Mouse (Mus musculus) intestine, postnatal 0 days (tissue): Measurements from ENCODE around the gene Vangl1. TPM values are rescaled to one million over a fixed set of nuclear protein-coding genes. Genes with fewer than 3 reads are reported as not detected.
A peak's percentile ranks its signal among the peaks of the same experiment; 100 is the strongest.

Experiments
- ATAC-seq: fragments of 200-750 bp; cut with Nextera tagmentation; 2 replicates; pipeline ENCODE4 v1.8.0; 2017; ENCODE audit warnings: mild to moderate bottlenecking, moderate TSS enrichment, moderate library complexity
- H3K27ac ChIP-seq: fragments of 300-500 bp; sonication (generic); 2 replicates; pipeline ENCODE4 v1.5.1; 2014; ENCODE audit warnings: mild to moderate bottlenecking, low read depth, low read length, moderate library complexity
- H3K27me3 ChIP-seq: fragments of 300-500 bp; sonication (generic); replicated peaks from 2 replicates; pipeline ENCODE4 v1.6.1; 2014; ENCODE audit warnings: low read length, mixed read lengths; ENCODE audit not compliant: control insufficient read depth, insufficient read depth
- H3K36me3 ChIP-seq: fragments of 300-500 bp; sonication (generic); 2 replicates; pipeline ENCODE4 v1.6.1; 2014; ENCODE audit warnings: mild to moderate bottlenecking, moderate library complexity; ENCODE audit not compliant: control insufficient read depth, insufficient read depth
- H3K4me1 ChIP-seq: fragments of 300-500 bp; sonication (generic); replicated peaks from 2 replicates; pipeline ENCODE4 v1.6.1; 2014; ENCODE audit warnings: antibody characterized with exemption, low read length, mixed read lengths; ENCODE audit not compliant: control insufficient read depth, insufficient read depth
- H3K4me2 ChIP-seq: fragments of 300-500 bp; sonication (generic); replicated peaks from 2 replicates; pipeline ENCODE4 v1.6.1; 2014; ENCODE audit warnings: low read depth, mild to moderate bottlenecking, moderate library complexity
- H3K4me3 ChIP-seq: fragments of 300-500 bp; sonication (generic); 2 replicates; pipeline ENCODE4 v1.5.1; 2014; ENCODE audit warnings: low read depth, low read length
- H3K9ac ChIP-seq: fragments of 300-500 bp; sonication (generic); 2 replicates; pipeline ENCODE4 v1.6.1; 2014; ENCODE audit warnings: mild to moderate bottlenecking, low read depth, low read length
- H3K9me3 ChIP-seq: fragments of 300-500 bp; sonication (generic); 2 replicates; pipeline ENCODE4 v1.6.1; 2016; ENCODE audit warnings: mixed run types; ENCODE audit not compliant: control insufficient read depth
- CTCF ChIP-seq: sonication (generic); IDR thresholded peaks from 2 replicates; pipeline ENCODE4 v1.5.1; 2016; ENCODE audit warnings: low read depth, mild to moderate bottlenecking, control low read depth, antibody characterized with exemption, moderate library complexity
- WGBS: fragments of 180-500 bp; shearing (Covaris S2); extraction: QIAGEN DNeasy Blood & Tissue Kit; methylation state at CpG from one replicate; pipeline ENCODE4 v1.1.7; 2014; 5-methylcytosine and 5-hydroxymethylcytosine counted together
- polyA plus RNA-seq: library from polyadenylated mRNA; unstranded; fragments of >200 nt; fragmentation: Nextera tagmentation; extraction: Ambion mirVana; gene quantifications from 2 replicates; pipeline ENCODE4 v1.2.1, GENCODE M21; 2015

The Vangl1 gene
- polyA plus RNA-seq, 1 experiment from 2014 or later: 7.2 TPM

- 81% methylated on average over 6 of the region's 6 CpGs for WGBS
Measured at GRCm38 (mm10) chr3:102123654-102124053, 80.8 kb downstream of the Vangl1 start.

GRCm38 (mm10) chr3:102122046-102122445, 82.4 kb downstream of the Vangl1 start:
- peak; percentile 63 for TF ChIP-seq CTCF
- Histone ChIP-seq H3K36me3 (no peaks in the 10 kb centered on the region), H3K9ac (no peak overlapping the region), H3K4me3 (no peak overlapping the region), H3K27me3 (no peaks in the 10 kb centered on the region), H3K4me2 (no peak overlapping the region), H3K9me3 (no peaks in the 10 kb centered on the region), H3K4me1 (no peaks in the 10 kb centered on the region), H3K27ac (no peak overlapping the region)
- ATAC-seq: no peak
- 83% methylated on average over 7 of the region's 7 CpGs for WGBS

More at GRCm38 (mm10) chr3:102123654-102124053, 80.8 kb downstream of the Vangl1 start:
- no peak for ATAC-seq
- no peak overlapping the region for H3K9ac ChIP-seq
- no peaks in the 10 kb centered on the region for H3K27me3 ChIP-seq
- H3K36me3 ChIP-seq: no peaks in the 10 kb centered on the region
- no peaks in the 10 kb centered on the region for H3K4me1 ChIP-seq
- no peaks in the 10 kb centered on the region for H3K9me3 ChIP-seq
- no peak overlapping the region for H3K27ac ChIP-seq
- no peak overlapping the region for H3K4me3 ChIP-seq
- no peak for TF ChIP-seq CTCF
- no peak overlapping the region for H3K4me2 ChIP-seq

GRCm38 (mm10) chr3:102120947-102121346, 83.5 kb downstream of the Vangl1 start:
- TF ChIP-seq CTCF: peak; percentile 32
- no peak overlapping the region for H3K9ac ChIP-seq
- H3K27ac ChIP-seq: no peak overlapping the region
- no peaks in the 10 kb centered on the region for H3K36me3 ChIP-seq
- ATAC-seq: no peak
- H3K4me1 ChIP-seq: no peaks in the 10 kb centered on the region
- no peak overlapping the region for H3K4me3 ChIP-seq
- no peak overlapping the region for H3K4me2 ChIP-seq
- H3K27me3 ChIP-seq: no peaks in the 10 kb centered on the region
- no peaks in the 10 kb centered on the region for H3K9me3 ChIP-seq

GRCm38 (mm10) chr3:102111979-102112599, 92.4 kb downstream of the Vangl1 start:
- H3K4me3 ChIP-seq: no peak overlapping the region
- no peaks in the 10 kb centered on the region for H3K4me1 ChIP-seq
- no peak for ATAC-seq
- no peak overlapping the region for H3K27ac ChIP-seq
- no peak for TF ChIP-seq CTCF
- no peaks in the 10 kb centered on the region for H3K9me3 ChIP-seq
- WGBS: 81% methylated on average over 7 of the region's 7 CpGs
- H3K9ac ChIP-seq: no peak overlapping the region
- no peak overlapping the region for H3K4me2 ChIP-seq
- no peaks in the 10 kb centered on the region for H3K36me3 ChIP-seq
- H3K27me3 ChIP-seq: no peaks in the 10 kb centered on the region

GRCm38 (mm10) chr3:102108201-102108600, 96.3 kb downstream of the Vangl1 start:
- H3K4me3 ChIP-seq: no peak overlapping the region
- H3K4me2 ChIP-seq: no peak overlapping the region
- WGBS: 68% methylated on average over 3 of the region's 3 CpGs
- H3K36me3 ChIP-seq: no peaks in the 10 kb centered on the region
- no peak for ATAC-seq
- no peak for TF ChIP-seq CTCF
- H3K9ac ChIP-seq: no peak overlapping the region
- H3K4me1 ChIP-seq: no peaks in the 10 kb centered on the region
- no peak overlapping the region for H3K27ac ChIP-seq
- no peaks in the 10 kb centered on the region for H3K27me3 ChIP-seq
- H3K9me3 ChIP-seq: no peaks in the 10 kb centered on the region

- 62% methylated on average over 9 of the region's 9 CpGs for WGBS
- TF ChIP-seq CTCF: no peak
Measured at GRCm38 (mm10) chr3:102103811-102104565, 100.5 kb downstream of the Vangl1 start.

More at GRCm38 (mm10) chr3:102103811-102104565, 100.5 kb downstream of the Vangl1 start:
- H3K4me3 ChIP-seq: no peak overlapping the region
- H3K27ac ChIP-seq: no peak overlapping the region
- no peaks in the 10 kb centered on the region for H3K27me3 ChIP-seq
- no peaks in the 10 kb centered on the region for H3K36me3 ChIP-seq
- no peak overlapping the region for H3K9ac ChIP-seq
- H3K4me1 ChIP-seq: no peaks in the 10 kb centered on the region
- H3K4me2 ChIP-seq: no peak overlapping the region
- no peak for ATAC-seq
- no peaks in the 10 kb centered on the region for H3K9me3 ChIP-seq

Other genes with a start within 250 kb of the Vangl1 start
- gene Nhlh2, start 194.6 kb downstream of the Vangl1 start, polyA plus RNA-seq: not detected in 2 replicates
- 5.7 and 5.9 TPM in 2 replicates for gene Casq2, start 118.3 kb downstream of the Vangl1 start, polyA plus RNA-seq